Mouse (Mus musculus): ENCODE data around the gene Atp6v0a4.

DNA sequence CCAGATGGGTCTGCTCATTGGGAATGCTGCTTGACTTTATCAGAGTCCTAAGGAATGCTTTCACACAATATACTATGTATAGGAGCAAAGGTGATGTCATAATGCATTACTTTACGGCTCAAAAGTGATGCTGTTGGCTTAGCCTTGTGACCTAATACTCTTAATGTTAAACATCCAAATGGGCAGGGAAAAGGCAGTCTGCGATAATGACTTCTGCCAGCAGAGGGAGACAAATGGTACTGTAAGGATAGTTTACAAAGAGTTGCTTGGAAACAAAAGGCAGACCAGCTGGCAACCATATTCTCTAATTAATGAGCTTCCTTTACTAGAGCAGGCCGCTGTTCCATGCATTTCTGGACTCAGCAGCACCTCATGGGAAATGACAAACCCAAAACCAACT is 35.7 kb upstream of the Atp6v0a4 start:
- TF ChIP-seq POLR2A (IDR thresholded peaks at IDR 0.05; ENCODE audit: borderline replicate concordance, extremely low read depth, low read depth, low read length) (no peak), CTCF (IDR thresholded peaks at IDR 0.05; ENCODE audit: insufficient read depth, low read length) (peak; percentile 50; the same call in 1 of the 2 replicates)

Measured in lung, adult 2 months (tissue).